Mouse (Mus musculus) liver, embryonic 14.5 days (tissue): ENCODE data around the gene Ccdc149.

Source experiments
- CTCF ChIP-seq: IDR thresholded peaks from 2 replicates; pipeline ENCODE4 v1.5.1; 2016; ENCODE audit warnings: antibody characterized with exemption, low read depth, control low read depth
- EP300 ChIP-seq: IDR thresholded peaks from 2 replicates; pipeline ENCODE4 v1.6.1; 2016; ENCODE audit warnings: antibody characterized with exemption, low read depth

DNA sequence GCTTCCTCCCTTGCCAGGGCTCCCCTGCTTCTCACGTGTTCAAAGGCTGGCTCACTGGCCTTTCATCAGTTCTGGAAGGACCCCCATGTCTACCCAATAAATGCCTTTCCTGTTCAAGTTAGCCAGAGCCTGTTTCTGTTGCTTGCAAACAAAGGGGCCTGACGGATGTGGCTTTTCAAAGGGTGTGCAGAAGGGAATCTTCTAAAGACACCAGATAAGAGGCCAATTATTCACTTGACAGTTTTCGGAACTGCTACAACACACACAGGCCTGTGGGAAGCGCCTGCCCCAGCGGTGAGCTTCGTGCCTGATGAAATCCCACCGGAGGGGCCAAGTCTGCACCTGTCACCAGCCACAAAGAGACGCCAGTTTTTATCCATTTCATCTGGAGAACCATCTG is 139.2 kb downstream of the Ccdc149 start:
- TF ChIP-seq CTCF (no peak), EP300 (no peak)
